In the genomic region with DNA sequence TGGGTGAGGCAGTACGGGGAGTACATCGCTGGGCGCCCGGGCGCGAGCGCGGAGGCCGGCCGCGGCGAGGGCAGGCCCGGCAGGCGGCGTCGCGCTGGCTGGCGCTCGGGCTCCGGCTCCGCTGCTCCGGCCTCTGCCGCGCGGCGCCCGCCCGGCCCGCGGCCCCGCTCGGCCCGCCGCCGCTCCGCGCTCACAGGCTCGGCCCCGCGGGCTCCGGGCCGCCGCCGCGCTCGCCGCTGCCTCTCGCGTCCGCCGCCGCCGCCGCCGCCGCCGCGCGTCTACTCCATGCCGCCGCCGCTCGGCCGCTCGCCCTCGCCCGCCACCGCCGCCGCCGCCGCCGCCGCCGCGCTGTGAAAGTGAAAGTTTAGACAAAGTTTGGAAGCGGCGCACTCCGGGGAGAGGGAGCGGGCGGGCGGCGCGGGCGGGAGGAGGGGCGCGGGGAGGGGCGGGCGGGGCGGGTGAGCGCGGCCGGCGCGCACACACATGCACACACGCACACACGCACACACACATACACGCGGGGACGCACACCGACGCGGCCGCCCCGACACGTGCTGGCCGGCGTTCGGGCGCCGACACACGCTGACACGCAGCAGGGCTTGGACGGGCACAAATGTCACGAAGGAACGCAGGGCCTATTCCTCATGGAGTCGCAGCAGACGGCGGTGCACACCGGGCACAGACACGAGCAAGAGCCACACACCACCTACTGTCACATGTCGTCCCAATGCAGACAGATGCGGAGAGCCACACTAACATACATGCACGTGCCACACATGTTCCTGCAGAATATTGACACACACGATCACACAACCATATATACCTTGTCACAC, we compare ENCODE assay signal across 8 mouse cellular contexts. TPM values are rescaled to one million over a fixed set of nuclear protein-coding genes. Genes with fewer than 3 reads are reported as not detected.
DNase-seq lines count a peak whose midpoint lies in the region; ATAC-seq and TF ChIP-seq lines count a peak whose summit lies in the region.

A gene (minus strand): TSS at position 346 of the 833 bp plus-strand sequence.

- peak within 1 kb of the TSS; percentile 87 for H3K27ac ChIP-seq in hindbrain, embryonic 15.5 days (replicated peaks)
- peak within 1 kb of the TSS; percentile 92 for H3K27ac ChIP-seq in left cerebral cortex, adult 2 months

- peak; percentile 43; the same call in 1 of the 2 replicates for ATAC-seq in hindbrain, embryonic 15.5 days (ENCODE audit: low FRiP score, low read depth)

- WGBS in hindbrain, embryonic 15.5 days, result 2% methylated on average over 54 of the region's 125 CpGs

- no peaks in the 10 kb centered on the region for H3K9me3 ChIP-seq in hindbrain, embryonic 15.5 days

- H3K4me1 ChIP-seq in hindbrain, embryonic 15.5 days (replicated peaks), result peaks cover 36% of the 10 kb centered on the region

- H3K36me3 ChIP-seq in hindbrain, embryonic 15.5 days, result no peaks in the 10 kb centered on the region

- DNase-seq in ovary, adult 18-20 months (ENCODE audit: low spot score), result peak; percentile 52
- no peak for DNase-seq in ovary, postnatal 10 days (ENCODE audit: low spot score)
- DNase-seq in cerebellum, adult 11-12 months, result peak; percentile 80
- DNase-seq in gastrocnemius, adult 8-10 months (ENCODE audit: low spot score in 2 of 2), result peak in 1 of 2 experiments; percentile 72
- DNase-seq in left cerebral cortex, adult 2 months (ENCODE audit: extremely low spot score in 1 of 2, low spot score in 2 of 2), result no peak
- peak; percentile 82 to 85 for DNase-seq in lung, postnatal 4 days
- peak; percentile 45 to 51 for DNase-seq in spleen, postnatal 36 days (ENCODE audit: low spot score in 2 of 2)

- peak within 1 kb of the TSS; percentile 94 for H3K4me2 ChIP-seq in hindbrain, embryonic 15.5 days

- H3K9ac ChIP-seq in hindbrain, embryonic 15.5 days, result peak within 1 kb of the TSS; percentile 76

- no peak for TF ChIP-seq CTCF in left cerebral cortex, adult 2 months (IDR thresholded peaks at IDR 0.05)

- intact Hi-C loops in left cerebral cortex, adult 2 months (cut with DNase I), result loop anchor here (2.0 to 5.0 kb wide), 2 partner anchors 27 to 63 kb away; no protein-coding TSS in a partner anchor

- peak within 1 kb of the TSS; percentile 62 for H3K4me3 ChIP-seq in hindbrain, embryonic 15.5 days
- peak within 1 kb of the TSS; percentile 73 for H3K4me3 ChIP-seq in left cerebral cortex, adult 2 months

- H3K27me3 ChIP-seq in hindbrain, embryonic 15.5 days, result peaks cover 59% of the 10 kb centered on the region

RNA-seq across cellular contexts. Expression of the gene that starts here (rescaled TPM):
- 100 to 1,000 TPM; 507 to 604 (median 532) TPM for total RNA-seq in gastrocnemius, adult 8-10 months (2022)
- 71.2 and 87.6 TPM in 2 replicates for polyA plus RNA-seq in hindbrain, embryonic 15.5 days (2015; fragmentation: Nextera tagmentation; extraction: Ambion mirVana)
- total RNA-seq in left cerebral cortex, adult 2 months (2021), result 100 to 1,000 TPM; 347 to 350 TPM

Comparison
In these comparisons a context has a peak if more than half of its experiments do, and no peak if none do; other contexts are left out.
1. DNase-seq: peak in ovary, adult 18-20 months (single experiment), cerebellum, adult 11-12 months (single experiment), lung, postnatal 4 days (2 of 2) and spleen, postnatal 36 days (2 of 2); none in ovary, postnatal 10 days (single experiment) and left cerebral cortex, adult 2 months (0 of 2).